Mouse (Mus musculus) embryonic facial prominence, embryonic 10.5 days (tissue): Measurements from ENCODE around the gene Ahcyl1. TPM values are rescaled to one million over a fixed set of nuclear protein-coding genes. Genes with fewer than 3 reads are reported as not detected.

ENCODE experiments used
- DNase-seq: peaks from one replicate; pipeline ENCODE4 v3.0.0-alpha.2; 2017; ENCODE audit warnings: low spot score
- H3K27ac ChIP-seq: fragments of 300-500 bp; sonication (generic); replicated peaks from 2 replicates; pipeline ENCODE4 v1.5.1; 2016; ENCODE audit warnings: mild to moderate bottlenecking
- H3K27me3 ChIP-seq: fragments of 300-500 bp; sonication (generic); replicated peaks from 2 replicates; pipeline ENCODE4 v1.6.1; 2016; ENCODE audit warnings: low read depth, mild to moderate bottlenecking; ENCODE audit not compliant: poor library complexity, severe bottlenecking
- H3K36me3 ChIP-seq: fragments of 300-500 bp; sonication (generic); replicated peaks from 2 replicates; pipeline ENCODE4 v1.6.1; 2016; ENCODE audit warnings: mild to moderate bottlenecking, moderate library complexity
- H3K4me1 ChIP-seq: fragments of 300-500 bp; sonication (generic); 2 replicates; pipeline ENCODE4 v1.6.1; 2016
- H3K4me3 ChIP-seq: fragments of 300-500 bp; sonication (generic); 2 replicates; pipeline ENCODE4 v1.5.1; 2016; ENCODE audit warnings: mild to moderate bottlenecking, moderate library complexity
- H3K9me3 ChIP-seq: fragments of 300-500 bp; sonication (generic); 2 replicates; pipeline ENCODE4 v1.6.1; 2016; ENCODE audit warnings: mild to moderate bottlenecking
- WGBS: fragments of 180-500 bp; shearing (Covaris S2); methylation state at CpG from one replicate; pipeline ENCODE4 v1.1.7; 2016; 5-methylcytosine and 5-hydroxymethylcytosine counted together
- polyA plus RNA-seq: library from polyadenylated mRNA; unstranded; fragments of >200 nt; fragmentation: Nextera tagmentation; extraction: Ambion mirVana; gene quantifications from 2 replicates; pipeline ENCODE4 v1.2.1, GENCODE M21; 2016

Gene Ahcyl1
- polyA plus RNA-seq, 1 experiment from 2014 or later = 88.7 TPM

- DNase-seq = no peak
- peak overlapping the region; percentile 85 for H3K4me3 ChIP-seq
Observed at GRCm38 (mm10) chr3:107696910-107697309, 550 bp upstream of the Ahcyl1 start.

GRCm38 (mm10) chr3:107695219-107695947 lies 977 bp downstream of the Ahcyl1 start:
- no peaks in the 10 kb centered on the region; the same call in 1 of the 2 replicates for H3K36me3 ChIP-seq
- peak overlapping the region; percentile 96 for H3K27ac ChIP-seq
- 7% methylated on average over 16 of the region's 16 CpGs for WGBS
- H3K4me1 ChIP-seq = peaks cover 34% of the 10 kb centered on the region
- DNase-seq = peak; percentile 22
- H3K9me3 ChIP-seq = no peaks in the 10 kb centered on the region
- H3K27me3 ChIP-seq = no peaks in the 10 kb centered on the region
- peak overlapping the region; percentile 85 for H3K4me3 ChIP-seq

More at GRCm38 (mm10) chr3:107696910-107697309, 550 bp upstream of the Ahcyl1 start:
- Histone ChIP-seq H3K27ac (peak overlapping the region; percentile 96), H3K9me3 (no peaks in the 10 kb centered on the region), H3K27me3 (no peaks in the 10 kb centered on the region), H3K4me1 (peaks cover 24% of the 10 kb centered on the region), H3K36me3 (no peaks in the 10 kb centered on the region)
- WGBS = 43% methylated on average over 3 of the region's 3 CpGs

GRCm38 (mm10) chr3:107694256-107694900 lies 2.0 kb downstream of the Ahcyl1 start:
- H3K27me3 ChIP-seq = no peaks in the 10 kb centered on the region
- H3K27ac ChIP-seq = no peak overlapping the region
- H3K4me3 ChIP-seq = peak overlapping the region; percentile 85
- H3K4me1 ChIP-seq = peaks cover 38% of the 10 kb centered on the region
- DNase-seq = no peak
- no peaks in the 10 kb centered on the region; the same call in 1 of the 2 replicates for H3K36me3 ChIP-seq
- WGBS = 79% methylated on average over 2 of the region's 2 CpGs
- H3K9me3 ChIP-seq = no peaks in the 10 kb centered on the region

- Histone ChIP-seq H3K9me3 (no peaks in the 10 kb centered on the region), H3K4me3 (no peak overlapping the region), H3K27ac (no peak overlapping the region), H3K4me1 (peaks cover 38% of the 10 kb centered on the region), H3K27me3 (no peaks in the 10 kb centered on the region), H3K36me3 (no peaks in the 10 kb centered on the region; the same call in 1 of the 2 replicates)
- 86% methylated on average over 2 of the region's 2 CpGs for WGBS
- no peak for DNase-seq
Observed at GRCm38 (mm10) chr3:107690366-107690765, 6.0 kb downstream of the Ahcyl1 start.

GRCm38 (mm10) chr3:107689245-107689644 lies 7.1 kb downstream of the Ahcyl1 start:
- H3K27me3 ChIP-seq = no peaks in the 10 kb centered on the region
- no peaks in the 10 kb centered on the region; the same call in 1 of the 2 replicates for H3K36me3 ChIP-seq
- DNase-seq = no peak
- no peak overlapping the region for H3K4me3 ChIP-seq
- no peaks in the 10 kb centered on the region for H3K9me3 ChIP-seq
- H3K4me1 ChIP-seq = peaks cover 27% of the 10 kb centered on the region
- H3K27ac ChIP-seq = no peak overlapping the region

GRCm38 (mm10) chr3:107688236-107688635 lies 8.1 kb downstream of the Ahcyl1 start:
- H3K27ac ChIP-seq = no peak overlapping the region
- H3K9me3 ChIP-seq = no peaks in the 10 kb centered on the region
- 84% methylated on average over 1 of the region's 1 CpGs for WGBS
- H3K4me3 ChIP-seq = no peak overlapping the region
- no peaks in the 10 kb centered on the region for H3K27me3 ChIP-seq
- H3K36me3 ChIP-seq = no peaks in the 10 kb centered on the region; the same call in 1 of the 2 replicates
- DNase-seq = no peak
- peaks cover 16% of the 10 kb centered on the region for H3K4me1 ChIP-seq

GRCm38 (mm10) chr3:107686276-107686977 lies 9.9 kb downstream of the Ahcyl1 start:
- WGBS = 90% methylated on average over 3 of the region's 3 CpGs
- H3K4me3 ChIP-seq = no peak overlapping the region
- DNase-seq = no peak
- no peaks in the 10 kb centered on the region for H3K27me3 ChIP-seq
- no peaks in the 10 kb centered on the region for H3K9me3 ChIP-seq
- peaks cover 16% of the 10 kb centered on the region for H3K4me1 ChIP-seq
- no peak overlapping the region for H3K27ac ChIP-seq
- H3K36me3 ChIP-seq = no peaks in the 10 kb centered on the region; the same call in 1 of the 2 replicates

- Histone ChIP-seq H3K9me3 (no peaks in the 10 kb centered on the region), H3K4me3 (no peak overlapping the region), H3K27ac (no peak overlapping the region), H3K27me3 (no peaks in the 10 kb centered on the region), H3K36me3 (no peaks in the 10 kb centered on the region), H3K4me1 (peaks cover 16% of the 10 kb centered on the region)
- no peak for DNase-seq
- 82% methylated on average over 2 of the region's 2 CpGs for WGBS
Observed at GRCm38 (mm10) chr3:107685652-107686051, 10.7 kb downstream of the Ahcyl1 start.

GRCm38 (mm10) chr3:107683587-107683986 lies 12.8 kb downstream of the Ahcyl1 start:
- H3K4me3 ChIP-seq = no peak overlapping the region
- DNase-seq = no peak
- peaks cover 11% of the 10 kb centered on the region for H3K4me1 ChIP-seq
- H3K27ac ChIP-seq = no peak overlapping the region
- no peaks in the 10 kb centered on the region for H3K36me3 ChIP-seq
- no peaks in the 10 kb centered on the region for H3K27me3 ChIP-seq
- H3K9me3 ChIP-seq = no peaks in the 10 kb centered on the region
- WGBS = 88% methylated on average over 1 of the region's 1 CpGs

GRCm38 (mm10) chr3:107680790-107681576 lies 15.4 kb downstream of the Ahcyl1 start:
- peaks cover 20% of the 10 kb centered on the region for H3K36me3 ChIP-seq
- no peak overlapping the region for H3K4me3 ChIP-seq
- peaks cover 11% of the 10 kb centered on the region for H3K4me1 ChIP-seq
- H3K27ac ChIP-seq = no peak overlapping the region
- no peak for DNase-seq
- no peaks in the 10 kb centered on the region for H3K9me3 ChIP-seq
- WGBS = 61% methylated on average over 7 of the region's 7 CpGs
- no peaks in the 10 kb centered on the region for H3K27me3 ChIP-seq

- WGBS = 92% methylated on average over 2 of the region's 2 CpGs
- H3K4me3 ChIP-seq = no peak overlapping the region
- no peaks in the 10 kb centered on the region for H3K4me1 ChIP-seq
- no peak overlapping the region for H3K27ac ChIP-seq
- H3K9me3 ChIP-seq = no peaks in the 10 kb centered on the region
- H3K27me3 ChIP-seq = no peaks in the 10 kb centered on the region
- no peak for DNase-seq
- H3K36me3 ChIP-seq = peaks cover 95% of the 10 kb centered on the region
Observed at GRCm38 (mm10) chr3:107671509-107671908, 24.9 kb downstream of the Ahcyl1 start.

GRCm38 (mm10) chr3:107670500-107670899 lies 25.9 kb downstream of the Ahcyl1 start:
- no peaks in the 10 kb centered on the region for H3K4me1 ChIP-seq
- H3K27ac ChIP-seq = no peak overlapping the region
- WGBS = 92% methylated on average over 4 of the region's 4 CpGs
- H3K4me3 ChIP-seq = no peak overlapping the region
- no peak for DNase-seq
- H3K27me3 ChIP-seq = no peaks in the 10 kb centered on the region
- no peaks in the 10 kb centered on the region for H3K9me3 ChIP-seq
- H3K36me3 ChIP-seq = peaks cover 95% of the 10 kb centered on the region
